Mouse (Mus musculus) cerebellum, adult 9-11 months (tissue): ENCODE measurements around the gene Capn1.

Source experiments
- DNase-seq: peaks from one replicate; pipeline ENCODE4 v3.0.0; 2022

The Capn1 gene

GRCm38 (mm10) chr19:6037695-6038094, 22.0 kb upstream of the Capn1 start:
- DNase-seq = no peak

- DNase-seq = no peak
Observed at GRCm38 (mm10) chr19:6035966-6036585, 20.4 kb upstream of the Capn1 start.

GRCm38 (mm10) chr19:6030520-6031280, 15.0 kb upstream of the Capn1 start:
- DNase-seq = no peak

- no peak for DNase-seq
Observed at GRCm38 (mm10) chr19:6029426-6029825, 13.7 kb upstream of the Capn1 start.

GRCm38 (mm10) chr19:6028991-6029390, 13.3 kb upstream of the Capn1 start:
- no peak for DNase-seq

GRCm38 (mm10) chr19:6023930-6024329, 8.2 kb upstream of the Capn1 start:
- no peak for DNase-seq

- no peak for DNase-seq
Observed at GRCm38 (mm10) chr19:6023059-6023458, 7.4 kb upstream of the Capn1 start.

GRCm38 (mm10) chr19:6020276-6020675, 4.6 kb upstream of the Capn1 start:
- DNase-seq = no peak

- peak; percentile 84 for DNase-seq
Observed at GRCm38 (mm10) chr19:6018142-6019089, 2.7 kb upstream of the Capn1 start.

GRCm38 (mm10) chr19:6016532-6016931, 835 bp upstream of the Capn1 start:
- peak; percentile 24 for DNase-seq

- no peak for DNase-seq
Observed at GRCm38 (mm10) chr19:6014991-6015510, 646 bp downstream of the Capn1 start.

- peak; percentile 34 for DNase-seq
Observed at GRCm38 (mm10) chr19:6013691-6014090, 2.0 kb downstream of the Capn1 start.

GRCm38 (mm10) chr19:6009137-6009536, 6.6 kb downstream of the Capn1 start:
- no peak for DNase-seq

GRCm38 (mm10) chr19:6007013-6007412, 8.7 kb downstream of the Capn1 start:
- DNase-seq = no peak

GRCm38 (mm10) chr19:6005541-6005940, 10.2 kb downstream of the Capn1 start:
- DNase-seq = no peak

- no peak for DNase-seq
Observed at GRCm38 (mm10) chr19:5999969-6000368, 15.7 kb downstream of the Capn1 start.

- no peak for DNase-seq
Observed at GRCm38 (mm10) chr19:5998180-5998579, 17.5 kb downstream of the Capn1 start.

GRCm38 (mm10) chr19:5994711-5995110, 21.0 kb downstream of the Capn1 start:
- no peak for DNase-seq

GRCm38 (mm10) chr19:5992012-5992411, 23.7 kb downstream of the Capn1 start:
- no peak for DNase-seq

GRCm38 (mm10) chr19:5991467-5991866, 24.2 kb downstream of the Capn1 start:
- DNase-seq = no peak

- DNase-seq = no peak
Observed at GRCm38 (mm10) chr19:5990921-5991320, 24.8 kb downstream of the Capn1 start.

GRCm38 (mm10) chr19:5990033-5990432, 25.7 kb downstream of the Capn1 start:
- DNase-seq = no peak

- DNase-seq = no peak
Observed at GRCm38 (mm10) chr19:5989585-5989984, 26.1 kb downstream of the Capn1 start.
